Mouse (Mus musculus) hematopoietic stem cell, adult 5-6 weeks (primary cell): Measurements from ENCODE around the gene Ptcd3. TPM values are rescaled to one million over a fixed set of nuclear protein-coding genes. Genes with fewer than 3 reads are reported as not detected.

Experiments
- ATAC-seq, 2 experiments: fragments of 125-278 bp in 1 of 2; replicated peaks in 1 of 2; 2 replicates each; pipeline ENCODE4 v1.8.0; 2016 to 2017; ENCODE audit warnings: inconsistent platforms in 2 of 2, mild to moderate bottlenecking in 2 of 2, moderate number of reproducible peaks in 2 of 2, low read depth in 1 of 2, moderate TSS enrichment in 1 of 2; ENCODE audit not compliant: low FRiP score in 2 of 2, poor library complexity in 2 of 2, severe bottlenecking in 2 of 2, insufficient read depth in 1 of 2, low TSS enrichment in 1 of 2
- total RNA-seq: library from RNA; stranded (forward); fragments of 172-1452, 232-1000 nt; gene quantifications from 2 replicates; pipeline ENCODE4 v1.2.3, GENCODE M21; 2017

Ptcd3 gene
- 145 and 188 TPM in 2 replicates for total RNA-seq

DNA sequence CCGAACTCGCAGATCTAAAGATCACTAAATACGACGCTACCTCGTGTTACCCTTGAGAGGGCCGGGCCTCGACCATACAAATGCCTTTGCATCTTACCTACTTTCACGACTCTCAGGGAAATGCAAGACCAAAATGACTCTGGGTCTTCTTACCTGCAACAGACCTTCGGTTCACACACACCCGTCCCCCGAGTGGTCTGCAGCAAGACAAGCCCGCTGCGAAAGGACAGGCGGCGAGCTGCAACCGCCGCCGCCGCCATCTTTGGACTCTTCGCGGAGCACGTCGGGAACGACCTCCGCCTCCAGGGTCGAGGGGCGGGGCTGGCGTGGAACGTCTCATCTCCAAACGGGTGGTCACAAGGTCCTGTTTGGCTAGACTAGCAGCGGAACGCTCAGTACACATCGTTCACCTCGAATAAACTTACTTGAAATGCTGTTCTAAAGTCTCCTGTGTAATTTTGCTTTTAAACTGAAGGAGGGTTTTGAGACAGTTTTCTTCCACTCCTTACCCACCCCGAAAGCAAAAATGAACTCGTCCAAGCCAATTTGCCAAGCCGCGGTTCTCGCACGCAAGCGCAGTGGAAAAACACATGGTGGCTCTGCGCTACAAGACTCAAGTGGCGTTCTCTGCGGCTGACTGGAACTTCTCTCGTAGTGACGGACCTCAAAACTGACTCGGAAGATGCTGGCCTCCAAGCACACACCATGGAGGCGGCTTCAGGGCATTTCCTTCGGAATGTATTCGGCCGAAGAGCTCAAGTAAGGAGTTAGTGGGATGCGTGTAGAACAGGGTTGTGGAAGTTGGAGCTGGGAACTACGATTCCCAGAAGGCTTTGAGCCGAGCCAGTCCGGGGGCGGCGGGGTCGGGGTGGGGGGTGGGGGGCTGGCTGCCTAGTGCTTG is at the start of gene Ptcd3, which contains the start of gene Polr1a:
Ptcd3 (minus strand) TSS at position 270 of the 901 bp plus-strand sequence.
Polr1a (plus strand) TSS at position 573 of the 901 bp plus-strand sequence.
- peak; percentile 92 to 93 for ATAC-seq

DNA sequence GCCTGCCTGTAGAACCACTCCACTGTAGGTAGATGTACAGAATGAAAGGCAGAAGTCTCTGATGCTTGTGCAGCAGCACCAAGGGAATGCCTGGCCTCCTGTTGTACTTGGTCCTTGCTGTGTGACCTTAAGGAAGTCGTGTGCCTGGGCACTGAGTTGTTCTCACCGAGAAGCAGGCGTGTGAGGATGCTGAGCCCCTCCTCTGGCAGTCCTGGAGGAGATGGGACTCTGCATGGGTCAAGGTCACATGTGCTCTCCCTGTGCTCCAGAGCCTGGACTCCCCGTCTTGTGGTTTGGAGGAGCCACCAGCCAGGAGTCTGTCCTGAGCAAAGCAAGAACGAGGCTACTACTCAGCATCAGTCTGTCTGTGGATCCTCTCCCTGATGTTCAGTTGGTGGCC is 42.6 kb upstream of the Ptcd3 start:
- no peak for ATAC-seq

DNA sequence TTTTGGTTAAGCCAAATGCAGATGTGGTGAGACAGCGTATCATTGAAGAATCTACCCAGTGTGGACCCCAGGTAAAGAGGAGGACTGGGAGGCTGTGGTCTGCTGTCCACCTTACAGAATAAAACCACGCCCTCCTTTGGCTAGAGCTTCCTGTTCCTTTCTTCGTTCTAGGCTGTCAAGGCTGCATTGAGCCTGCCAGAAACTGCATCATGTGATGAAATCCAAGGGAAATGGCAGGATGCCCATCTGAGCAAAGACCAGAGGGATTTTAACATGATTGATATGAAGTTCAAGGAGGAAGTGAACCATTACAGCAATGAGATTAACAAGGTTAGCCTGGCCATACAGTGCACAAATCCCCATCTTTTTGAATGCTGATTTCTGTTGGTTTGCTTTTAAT is 42.0 kb upstream of the Ptcd3 start:
- peak; percentile 55 to 69 for ATAC-seq

DNA sequence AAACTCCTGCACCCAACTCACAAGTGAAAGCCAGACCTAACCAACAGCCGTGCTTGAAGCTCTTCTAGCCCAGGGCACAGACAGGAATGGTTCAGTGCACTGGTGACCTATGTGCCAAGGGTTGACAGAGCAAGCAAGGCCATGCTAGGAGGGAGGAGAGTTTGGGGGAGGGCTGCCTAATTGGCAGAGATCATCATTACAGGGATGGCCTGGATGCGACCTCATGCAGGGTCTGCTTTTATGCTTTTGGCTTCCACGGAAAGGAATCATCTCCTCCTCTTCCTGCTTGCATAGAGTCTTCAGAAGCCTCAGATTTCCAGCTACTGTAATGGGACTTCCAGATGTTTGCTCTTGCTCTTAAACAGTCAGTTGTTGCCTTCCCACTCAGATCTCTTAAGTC is 41.2 kb upstream of the Ptcd3 start:
- no peak for ATAC-seq

DNA sequence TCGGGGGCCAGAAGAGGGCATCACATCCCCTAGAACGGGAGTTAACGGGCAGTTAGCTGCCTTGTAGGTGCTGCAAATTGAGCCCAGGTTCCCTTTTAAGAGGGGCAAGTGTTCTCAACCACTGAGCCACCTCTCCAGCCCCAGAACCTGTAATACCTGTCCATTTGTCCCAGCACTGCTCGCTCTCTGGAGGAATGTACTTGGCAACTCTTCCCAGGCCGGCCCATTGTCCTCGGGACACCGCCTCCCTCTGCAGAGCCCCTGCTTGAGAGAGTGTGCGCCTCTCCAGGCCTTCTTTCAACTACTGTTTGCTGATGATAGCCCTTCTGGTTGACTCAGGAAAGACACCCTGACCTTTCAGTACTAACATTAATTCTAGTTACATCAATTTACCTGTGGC is 37.6 kb upstream of the Ptcd3 start:
- no peak for ATAC-seq

DNA sequence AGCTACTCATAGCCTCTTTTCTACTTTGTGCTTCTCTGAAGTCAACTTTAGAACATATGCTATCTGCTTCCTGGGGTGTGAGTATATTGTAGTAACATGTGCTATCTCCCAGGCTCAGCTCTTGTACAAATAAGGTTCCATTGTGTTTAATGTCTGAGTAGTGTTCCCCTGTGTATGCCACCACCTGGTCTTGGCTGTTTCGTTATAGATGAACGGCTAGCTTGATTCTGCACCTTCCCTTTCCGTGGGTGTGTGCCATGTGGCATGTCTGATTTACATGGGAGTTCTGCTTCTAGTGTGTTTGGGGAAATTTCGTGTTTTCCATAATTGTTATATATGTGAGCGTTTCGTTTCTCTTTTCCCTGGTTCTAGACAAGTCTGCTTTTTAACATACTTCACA is 36.6 kb upstream of the Ptcd3 start:
- no peak for ATAC-seq

DNA sequence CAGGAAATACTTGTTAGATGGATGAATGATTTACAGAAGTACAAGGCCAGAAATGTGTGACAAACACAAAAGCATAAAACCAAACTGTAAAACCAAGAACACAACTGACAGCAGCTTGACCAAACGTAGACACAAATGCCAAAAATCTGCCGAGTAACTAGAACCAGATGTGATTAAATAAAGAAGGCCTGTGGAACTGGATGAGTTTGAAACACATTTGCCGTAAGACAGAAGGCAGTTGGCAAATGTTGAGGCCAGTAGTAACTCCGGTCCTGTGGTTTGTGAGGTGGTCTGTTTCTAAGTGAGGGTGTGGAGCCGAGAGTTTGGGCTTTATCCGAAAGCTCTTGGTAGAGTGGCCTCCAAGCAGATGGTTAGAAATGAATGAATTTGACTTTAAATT is 32.4 kb upstream of the Ptcd3 start:
- ATAC-seq: no peak

DNA sequence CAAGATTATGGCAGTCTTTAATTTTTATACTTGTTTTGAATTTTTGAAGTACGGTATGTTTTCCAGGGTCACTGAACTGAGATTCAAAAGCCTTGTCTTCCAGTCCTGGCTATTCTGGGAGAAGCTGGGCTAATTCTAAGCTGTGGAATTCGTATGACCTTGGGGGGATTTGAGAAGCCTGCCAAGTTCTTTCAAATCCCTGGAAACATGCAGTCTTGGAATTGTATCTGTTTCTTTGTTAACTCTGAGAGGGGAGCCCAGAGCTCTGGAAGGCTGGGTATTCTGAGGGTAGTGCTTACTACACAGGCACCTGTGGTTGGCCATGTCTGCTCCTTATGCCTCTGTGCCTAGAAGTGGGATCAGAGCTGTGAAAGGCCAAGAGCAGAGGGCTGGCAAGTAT is 27.2 kb upstream of the Ptcd3 start:
- no peak for ATAC-seq

DNA sequence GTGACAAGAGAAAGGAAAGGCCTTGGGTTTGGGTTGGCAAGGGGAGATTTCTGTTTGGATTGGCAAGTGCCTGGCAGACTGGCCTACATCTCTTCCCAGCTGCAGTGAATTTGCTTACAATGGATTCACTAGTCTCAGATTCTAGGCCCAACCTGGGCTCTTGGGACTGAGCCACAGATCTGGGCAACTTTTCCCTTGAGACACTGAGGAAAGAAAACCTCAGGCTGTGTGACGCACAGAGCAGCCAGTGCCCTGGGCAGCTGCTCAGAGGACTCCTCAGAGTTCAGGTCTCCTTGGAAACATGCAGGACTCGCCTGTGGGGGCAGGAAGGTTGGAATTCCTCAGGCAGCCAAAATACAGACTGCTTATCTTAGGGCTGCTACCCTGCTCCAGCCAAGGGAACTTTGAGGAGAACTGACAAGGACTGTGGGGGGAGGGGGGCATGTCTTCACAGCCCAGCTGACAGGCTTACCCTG is 25.6 kb upstream of the Ptcd3 start:
- no peak for ATAC-seq

DNA sequence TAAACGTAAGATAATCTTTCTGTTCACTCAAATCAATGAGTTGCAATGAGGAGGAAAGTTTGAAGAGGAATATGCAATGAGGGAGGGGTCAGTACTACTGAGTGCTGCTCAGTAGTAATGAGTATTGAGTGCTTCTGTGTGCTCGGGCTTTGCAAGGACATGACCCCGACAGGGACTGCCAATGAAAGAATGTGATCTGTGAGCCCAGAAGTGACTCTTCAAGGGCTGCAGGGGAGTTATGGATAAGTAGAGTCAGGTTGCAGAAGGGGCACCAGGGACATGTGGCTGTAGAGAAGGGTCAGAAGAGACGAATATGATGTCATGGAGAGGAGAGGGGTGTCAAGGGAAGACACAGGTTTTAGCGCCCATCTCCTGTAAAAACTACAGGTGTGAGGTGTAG is 23.8 kb upstream of the Ptcd3 start:
- ATAC-seq: no peak

DNA sequence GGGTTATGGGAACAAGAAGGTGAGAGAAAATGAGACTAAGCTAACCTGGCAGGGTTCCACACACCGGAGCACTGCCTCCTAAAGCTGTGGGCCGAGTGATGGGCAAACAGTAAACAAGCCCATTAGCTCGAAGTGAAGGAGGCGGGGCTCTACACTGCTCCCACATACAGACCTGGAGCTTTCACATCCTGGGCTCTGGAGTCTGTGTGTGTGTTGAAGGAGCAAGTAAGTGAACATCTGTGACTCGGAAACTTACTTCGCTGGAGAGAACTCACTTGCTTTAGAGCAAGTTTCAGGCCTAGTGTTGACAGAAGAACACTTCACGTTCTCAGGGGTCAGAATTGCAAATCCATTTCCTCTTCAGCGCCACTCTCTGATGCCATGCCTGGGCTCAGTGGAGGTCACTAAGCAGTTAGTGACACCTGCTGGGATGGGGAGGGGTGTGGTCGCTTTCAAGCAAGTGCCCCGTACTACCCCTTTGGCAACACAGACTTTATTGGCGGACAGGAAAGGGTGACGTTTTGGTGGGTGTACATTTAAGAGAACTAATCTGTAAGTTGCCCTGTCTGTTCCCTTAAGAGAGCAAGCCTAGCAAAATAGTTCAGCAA is 22.4 kb upstream of the Ptcd3 start:
- no peak for ATAC-seq

DNA sequence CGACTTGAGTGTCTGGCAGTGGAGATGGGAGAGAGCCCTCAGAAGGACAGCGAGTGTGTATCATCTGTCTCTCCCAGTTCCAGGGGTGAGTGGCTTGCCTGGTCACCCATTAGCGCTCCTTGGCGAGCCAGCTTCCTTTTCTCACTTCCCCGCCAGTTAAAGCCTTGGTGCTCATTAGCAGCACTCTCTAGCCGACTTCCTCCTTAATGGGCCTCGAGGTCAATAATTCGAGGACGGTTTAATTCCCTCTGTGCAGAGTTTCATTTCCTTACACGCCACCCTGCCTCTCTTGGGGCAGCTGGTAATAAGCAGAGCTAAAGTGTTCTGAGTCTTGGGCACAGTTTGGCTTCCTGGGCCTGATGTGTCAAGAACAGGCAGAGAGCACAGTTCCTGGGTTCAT is 21.5 kb upstream of the Ptcd3 start:
- 0 out of 4 replicates have a peak, but pooled peaks of 1 of the 2 experiments have one; percentile 18 for ATAC-seq

DNA sequence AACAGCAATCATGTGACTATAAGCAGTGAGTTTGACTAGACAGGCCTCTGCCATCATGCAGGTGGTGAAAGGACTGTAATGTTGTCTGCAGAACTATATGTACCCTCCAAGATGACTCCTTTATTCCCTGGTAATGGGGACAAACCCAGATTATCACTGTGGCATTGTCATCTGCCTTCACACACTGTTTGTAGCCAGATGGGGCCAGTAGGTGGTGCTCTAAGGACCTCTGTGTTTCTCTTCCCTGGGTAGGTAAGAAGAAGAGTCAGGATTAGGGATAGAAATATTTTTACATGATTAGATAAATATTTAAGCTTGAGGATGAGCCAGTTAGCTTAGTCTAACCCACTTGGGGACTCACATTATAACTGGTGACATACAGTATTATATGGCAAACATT is 19.4 kb upstream of the Ptcd3 start:
- no peak for ATAC-seq

DNA sequence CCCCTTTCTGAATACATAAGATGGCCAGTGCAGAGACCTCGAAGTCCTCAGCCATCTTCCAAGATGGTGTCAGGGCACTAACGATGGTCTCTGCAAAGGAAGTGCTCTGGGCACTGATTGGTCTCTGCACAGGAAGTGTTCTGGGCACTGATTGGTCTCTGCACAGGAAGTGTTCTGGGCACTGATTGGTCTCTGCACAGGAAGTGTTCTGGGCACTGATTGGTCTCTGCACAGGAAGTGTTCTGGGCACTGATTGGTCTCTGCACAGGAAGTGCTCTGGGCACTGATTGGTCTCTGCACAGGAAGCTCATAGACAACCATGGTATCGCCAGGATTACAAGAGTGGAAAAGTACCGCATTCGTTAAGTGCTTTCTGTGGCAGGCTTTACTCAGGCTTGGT is 16.7 kb upstream of the Ptcd3 start:
- peak; percentile 70 to 75 for ATAC-seq

DNA sequence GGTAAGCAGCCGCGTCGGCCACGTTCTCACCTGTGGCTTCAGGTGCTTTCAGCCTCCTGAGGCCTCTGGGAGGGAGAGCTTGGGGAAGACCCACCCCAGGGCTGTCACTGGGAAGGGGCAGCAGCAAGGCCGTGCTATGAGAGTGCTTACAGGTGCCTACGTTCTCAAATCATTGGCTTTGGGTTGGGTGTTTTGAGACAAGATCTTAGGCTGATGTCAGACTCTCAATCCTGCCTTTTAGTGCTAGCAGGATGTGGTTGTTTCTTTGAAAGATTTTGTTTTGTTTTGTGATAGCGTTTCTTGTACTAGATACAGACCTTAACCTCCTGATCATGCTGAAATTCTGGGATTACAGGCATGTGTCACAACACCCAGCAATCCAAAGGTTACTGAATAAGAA is 12.2 kb upstream of the Ptcd3 start:
- ATAC-seq: no peak

DNA sequence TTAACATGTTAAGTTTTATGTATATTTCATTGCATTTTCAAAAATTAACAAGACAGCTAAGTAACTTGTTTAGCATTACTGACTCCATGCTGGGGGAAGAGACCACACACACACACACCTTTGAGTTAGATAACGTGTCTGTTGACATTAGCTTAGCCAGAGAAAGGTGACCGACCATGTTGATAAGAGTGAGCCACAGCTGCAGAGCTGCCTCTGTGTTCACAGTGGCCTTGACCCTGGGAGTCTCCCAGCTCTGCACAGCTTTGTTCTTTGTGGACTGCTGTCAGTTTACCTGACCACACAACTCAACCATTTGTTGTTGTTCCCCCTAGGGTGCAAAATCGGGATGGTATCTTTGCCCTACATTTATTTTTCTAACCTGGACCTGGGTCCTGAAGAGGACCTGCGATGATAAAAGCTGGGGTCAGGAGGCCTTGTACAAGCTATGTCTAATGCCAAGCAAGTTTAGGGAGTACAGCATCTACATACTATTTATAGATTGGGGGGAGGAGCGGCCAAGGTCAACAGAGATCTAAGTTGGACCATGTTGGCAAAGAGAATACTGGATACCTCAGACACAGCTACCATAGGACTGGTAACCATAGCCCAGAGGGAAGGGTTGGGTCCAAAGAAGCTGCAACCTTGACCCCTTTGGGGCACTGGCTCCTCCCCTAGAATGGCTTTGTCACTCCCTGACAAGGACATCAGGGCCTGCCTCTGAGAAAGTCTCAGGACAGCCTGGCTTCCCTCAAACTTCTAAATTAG is 3.3 kb upstream of the Ptcd3 start:
- ATAC-seq: no peak

DNA sequence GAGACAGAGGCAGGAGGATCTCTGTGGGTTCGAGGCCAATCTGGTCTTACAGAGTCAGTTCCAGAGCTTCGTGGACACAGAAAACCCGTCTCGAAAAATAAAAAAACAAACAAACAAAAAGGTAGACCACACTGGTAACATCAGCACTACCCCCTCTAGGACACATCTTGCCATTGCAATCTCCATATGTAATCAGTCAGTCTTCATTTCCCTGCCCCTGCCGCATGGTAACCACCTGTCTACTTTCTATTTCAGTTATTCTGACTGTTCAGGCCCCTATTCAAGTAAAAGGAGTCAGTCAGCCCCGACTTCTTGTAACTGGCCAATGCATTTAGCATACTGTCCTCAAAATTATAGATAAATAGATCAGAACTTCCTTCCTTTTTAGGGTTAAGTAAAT is 1.3 kb upstream of the Ptcd3 start:
- ATAC-seq: no peak

DNA sequence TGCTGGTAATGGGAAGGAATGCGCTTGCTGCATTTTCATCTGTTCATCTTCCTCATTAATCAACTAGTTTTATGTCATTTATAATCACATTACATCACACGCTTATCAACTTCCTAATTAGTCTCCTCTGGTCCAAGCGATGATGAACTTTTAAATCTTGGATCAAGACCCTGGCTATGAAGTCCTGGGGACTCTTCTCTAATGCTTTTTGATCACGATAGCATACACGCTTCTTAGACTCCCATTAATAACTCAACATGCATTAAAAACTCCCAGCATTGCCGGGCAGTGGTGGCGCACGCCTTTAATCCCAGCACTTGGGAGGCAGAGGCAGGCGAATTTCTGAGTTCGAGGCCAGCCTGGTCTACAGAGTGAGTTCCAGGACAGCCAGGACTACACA is 834 bp upstream of the Ptcd3 start:
- no peak for ATAC-seq
